Mouse (Mus musculus) urinary bladder, postnatal 36 days (tissue): Measurements from ENCODE around the gene Hoxa4.

ENCODE experiments used
- DNase-seq, 2 experiments: peaks; one replicate each; pipeline ENCODE4 v3.0.0; 2022; ENCODE audit warnings: low spot score in 2 of 2, mixed read lengths in 1 of 2

Hoxa4 gene

GRCm38 (mm10) chr6:52180726-52181125, 10.8 kb downstream of the Hoxa4 start:
- no peak for DNase-seq

DNA sequence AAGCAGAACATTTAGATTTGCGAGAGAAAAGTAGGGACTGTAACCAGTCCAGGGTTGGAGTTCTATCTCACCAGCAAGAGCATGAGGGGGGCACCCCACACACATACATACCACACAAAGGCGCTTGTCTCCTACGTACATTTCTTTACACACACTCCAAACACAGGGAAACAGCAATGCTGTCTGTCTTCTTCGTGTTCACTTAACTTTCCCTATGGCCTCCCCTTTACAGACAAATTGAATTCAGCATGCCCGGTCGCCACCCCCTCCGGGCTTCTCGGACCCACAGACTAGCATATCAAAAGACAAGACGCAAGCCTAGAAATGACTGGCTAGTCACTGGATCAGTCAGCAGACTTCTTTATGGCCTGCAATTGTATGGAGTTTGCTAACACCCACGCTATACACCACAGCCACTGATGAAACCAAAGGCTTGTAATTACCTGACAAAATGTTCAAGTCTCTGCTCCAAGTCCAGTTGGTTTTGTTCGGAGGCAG, 11.3 kb downstream of the Hoxa4 start:
- no peak for DNase-seq

- no peak for DNase-seq
Measured at GRCm38 (mm10) chr6:52179690-52180089, 11.9 kb downstream of the Hoxa4 start.

DNA sequence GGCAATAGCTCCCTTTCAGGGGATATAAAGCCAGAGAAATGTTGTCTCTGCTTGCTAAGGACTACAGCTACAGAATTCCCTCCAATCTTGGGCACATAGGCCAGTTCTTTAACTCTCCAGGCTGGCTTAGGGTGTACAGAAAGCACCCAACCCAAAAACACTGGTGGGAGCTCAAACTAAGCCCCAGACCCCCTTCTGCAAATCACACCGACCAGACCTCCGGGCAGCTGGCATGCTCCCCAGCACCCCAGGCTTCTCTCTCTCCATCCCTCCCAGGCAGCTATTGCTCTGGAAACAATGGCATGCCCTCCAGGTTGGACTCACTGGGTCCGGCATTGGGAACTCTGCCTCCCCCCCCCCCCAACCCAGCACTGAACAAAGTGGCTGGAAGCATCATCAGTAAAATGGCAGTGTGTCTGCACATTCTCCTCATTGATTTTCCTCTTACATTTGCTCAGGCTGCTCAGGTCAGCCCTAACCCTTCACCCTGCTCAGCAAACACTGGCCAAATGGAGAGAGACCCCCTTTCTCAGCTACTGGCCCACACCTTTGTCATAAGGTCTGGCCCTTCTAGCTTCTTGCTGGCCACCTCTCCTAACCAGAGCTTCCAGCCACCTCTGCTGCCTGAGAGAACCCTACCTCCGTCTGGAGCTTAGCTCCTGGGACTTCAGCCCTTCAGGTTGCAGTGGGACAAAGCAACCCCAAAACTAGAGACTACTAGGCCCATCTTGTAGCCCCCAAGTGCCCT, 12.5 kb downstream of the Hoxa4 start:
- no peak for DNase-seq

GRCm38 (mm10) chr6:52177806-52178205, 13.7 kb downstream of the Hoxa4 start:
- no peak for DNase-seq

DNA sequence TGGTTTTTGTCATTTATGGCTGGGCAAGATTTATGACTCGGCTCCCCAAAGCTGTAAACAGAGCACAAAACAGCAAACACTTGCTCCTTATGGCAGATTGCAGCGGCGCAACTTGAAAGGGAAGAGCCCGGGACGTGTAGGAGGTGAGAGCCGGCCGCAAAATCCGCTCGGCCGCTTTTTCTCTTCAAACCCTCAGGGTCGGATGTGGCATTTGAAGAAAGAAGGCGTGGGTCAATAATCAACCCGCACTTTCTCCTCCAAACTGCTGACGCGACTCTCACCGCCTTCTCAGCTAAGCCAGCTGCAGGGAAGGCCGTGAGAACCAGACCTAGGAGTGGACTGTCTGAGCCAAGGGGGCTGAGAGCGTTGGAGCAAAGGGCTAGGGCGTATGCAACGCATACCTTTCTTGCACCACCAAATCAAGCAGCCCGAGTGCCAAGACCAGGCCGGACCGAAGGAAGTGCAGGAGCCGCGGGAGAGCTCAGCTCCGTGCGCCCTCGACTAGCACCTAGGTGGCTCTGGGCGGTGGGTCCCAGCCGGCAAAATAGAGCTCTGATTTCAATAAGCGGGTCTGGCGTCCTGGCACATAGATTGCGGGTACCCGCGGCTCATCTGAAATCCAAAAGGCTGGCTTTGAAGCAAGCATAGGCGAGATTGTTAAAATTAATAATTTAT, 14.4 kb downstream of the Hoxa4 start, which contains the start of gene 5730596B20Rik:
Gene 5730596B20Rik, plus strand, starts transcription at position 438 of the 675 bp plus-strand sequence.
- DNase-seq = no peak

- DNase-seq = no peak
Measured at GRCm38 (mm10) chr6:52176391-52176790, 15.2 kb downstream of the Hoxa4 start.

- no peak for DNase-seq
Measured at GRCm38 (mm10) chr6:52175864-52176263, 15.7 kb downstream of the Hoxa4 start.

DNA sequence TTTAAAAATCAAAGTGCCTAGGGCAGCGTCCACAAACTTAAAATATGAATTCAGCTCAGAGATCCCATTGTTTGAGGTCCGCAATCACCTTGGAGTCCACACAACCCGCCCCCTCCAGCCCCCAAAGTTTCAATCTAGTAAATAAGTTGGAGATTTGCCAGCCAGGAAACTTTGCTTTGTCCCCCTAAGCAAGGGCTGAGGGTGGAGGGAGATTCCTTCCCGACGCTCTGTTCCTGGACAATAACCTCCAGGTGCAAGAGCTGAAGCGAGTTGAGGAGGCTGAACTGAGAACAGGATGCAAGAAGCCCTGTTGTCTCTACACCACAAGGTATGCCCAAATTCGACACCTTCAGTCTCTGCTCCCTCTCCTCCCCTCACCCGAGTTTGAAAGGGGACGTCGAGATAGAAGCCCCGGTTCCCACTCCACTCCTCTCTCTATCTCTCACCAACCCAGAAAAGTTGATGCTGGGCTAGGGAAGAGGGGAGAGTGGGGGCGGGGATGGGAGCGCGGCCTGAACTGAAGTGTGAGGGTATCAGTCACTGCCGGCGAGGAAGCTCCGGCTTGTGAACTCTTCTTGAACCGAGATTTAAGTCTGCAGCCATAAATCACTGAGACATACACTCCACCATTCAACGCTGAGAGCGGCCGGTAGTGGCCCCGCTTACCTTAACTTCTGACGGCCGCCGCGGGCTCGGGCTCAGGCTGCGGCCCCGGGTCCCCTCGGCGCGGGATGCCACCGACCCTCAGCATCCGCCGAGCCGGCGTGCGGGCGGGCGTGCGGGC, 16.4 kb downstream of the Hoxa4 start:
- no peak for DNase-seq

GRCm38 (mm10) chr6:52173648-52174047, 17.9 kb downstream of the Hoxa4 start:
- DNase-seq = no peak

DNA sequence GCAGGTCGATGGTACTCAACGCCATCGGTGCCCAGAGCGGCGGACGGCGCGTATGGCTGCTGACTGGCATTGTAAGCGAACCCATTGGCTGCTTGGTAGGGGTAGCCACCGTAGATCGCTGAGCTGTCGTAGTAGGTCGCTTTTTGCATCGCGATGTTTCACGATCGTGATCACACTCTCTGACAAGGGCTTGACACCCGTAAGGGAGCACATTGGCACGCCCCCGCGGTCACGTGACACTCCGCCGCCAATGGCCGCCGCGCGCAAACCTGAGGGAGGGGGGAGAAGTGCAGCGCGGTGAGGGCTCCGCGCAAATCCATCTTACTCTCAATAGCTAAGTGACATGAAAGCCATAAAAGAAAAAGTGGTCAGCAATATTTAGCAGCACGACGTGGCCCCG, 19.1 kb downstream of the Hoxa4 start:
- peak; percentile 54 to 86 for DNase-seq

- no peak for DNase-seq
Measured at GRCm38 (mm10) chr6:52171938-52172337, 19.6 kb downstream of the Hoxa4 start.

GRCm38 (mm10) chr6:52171331-52171730, 20.2 kb downstream of the Hoxa4 start:
- DNase-seq = no peak

DNA sequence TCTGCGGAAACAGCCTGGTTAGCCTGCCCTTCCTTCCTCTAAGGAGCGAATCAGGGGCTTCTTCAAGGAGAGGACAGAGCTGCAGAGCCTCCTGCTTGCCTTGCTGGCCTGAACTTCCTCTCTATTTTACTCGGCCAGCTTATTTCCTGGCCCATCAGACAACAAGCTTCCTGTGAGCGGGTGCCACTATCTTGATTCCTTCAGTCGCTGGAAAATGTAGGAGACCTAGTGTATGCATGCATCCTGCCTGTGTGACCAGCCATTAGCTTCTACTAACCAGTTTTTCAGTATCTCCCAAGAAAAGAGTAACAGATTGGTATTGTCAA, 20.7 kb downstream of the Hoxa4 start:
- no peak for DNase-seq

DNA sequence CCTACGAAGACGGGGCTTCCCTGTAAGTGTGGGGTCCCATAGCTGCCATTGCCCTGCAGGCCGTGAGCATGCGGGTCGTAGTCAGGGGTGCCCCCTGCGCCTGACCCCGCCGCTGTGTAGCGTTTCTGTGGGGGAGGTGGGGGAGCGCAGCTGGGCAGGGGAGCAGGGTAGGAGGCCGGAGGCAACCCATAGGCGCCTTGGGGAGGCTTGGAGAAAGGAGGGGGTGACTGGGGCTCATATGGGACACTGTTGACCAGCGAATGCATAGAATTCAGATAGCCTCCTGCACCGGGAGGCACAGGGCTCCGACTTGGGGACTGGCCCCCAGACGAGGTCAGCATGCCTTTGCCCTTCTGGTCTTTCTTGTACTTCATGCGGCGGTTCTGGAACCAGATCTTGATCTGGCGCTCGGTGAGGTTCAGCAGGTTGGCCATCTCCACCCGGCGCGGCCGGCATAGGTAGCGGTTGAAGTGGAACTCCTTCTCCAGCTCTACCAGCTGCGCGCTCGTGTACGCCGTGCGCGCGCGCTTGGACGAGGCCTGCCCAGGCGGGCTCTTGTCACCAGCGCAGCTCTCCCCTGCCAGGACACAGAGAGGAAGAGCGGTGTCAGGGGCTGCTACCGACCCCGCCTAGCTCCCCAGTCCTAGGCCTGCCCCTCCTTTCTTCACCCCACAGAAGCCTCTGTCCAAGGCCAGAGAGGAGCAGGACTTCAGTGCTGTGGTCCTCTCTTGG, 21.2 kb downstream of the Hoxa4 start:
- no peak for DNase-seq

GRCm38 (mm10) chr6:52169499-52170165, 21.9 kb downstream of the Hoxa4 start:
- DNase-seq = no peak

GRCm38 (mm10) chr6:52168191-52169055, 23.1 kb downstream of the Hoxa4 start:
- no peak for DNase-seq

GRCm38 (mm10) chr6:52167736-52168161, 23.8 kb downstream of the Hoxa4 start:
- DNase-seq = no peak

- DNase-seq = no peak
Measured at GRCm38 (mm10) chr6:52167176-52167575, 24.4 kb downstream of the Hoxa4 start.

GRCm38 (mm10) chr6:52166431-52167077, 25.0 kb downstream of the Hoxa4 start:
- no peak for DNase-seq
